Mouse (Mus musculus): ENCODE measurements around the gene Gskip.

DNA sequence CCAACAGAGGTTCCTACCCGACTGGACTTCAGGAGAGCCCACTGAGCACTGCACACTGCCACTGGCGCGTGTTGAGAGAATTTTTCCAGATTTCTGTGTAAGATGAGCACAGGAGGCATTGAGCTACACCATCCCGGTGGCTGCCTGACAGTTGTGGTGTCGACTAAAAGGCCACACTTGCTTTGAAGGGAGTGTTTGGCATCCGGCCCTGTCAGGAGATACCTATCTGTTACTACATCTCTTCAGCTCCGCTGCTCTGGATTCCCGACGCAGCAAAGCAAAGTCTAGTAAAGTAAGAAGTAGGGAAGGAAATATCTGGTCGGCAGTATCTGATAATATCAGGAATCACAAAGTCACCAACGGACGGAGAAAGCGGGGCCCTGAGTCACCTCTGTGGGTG, 4.8 kb downstream of the Gskip start:
- TF ChIP-seq CTCF (IDR thresholded peaks at IDR 0.05; ENCODE audit: low read depth, low read length) (no peak), POLR2A (IDR thresholded peaks at IDR 0.05; ENCODE audit: borderline replicate concordance, low read depth, low read length) (no peak)

Measured in bone marrow macrophage, adult 2 months (primary cell).